Mouse (Mus musculus): ENCODE data around the gene B230217C12Rik. TPM values are rescaled to one million over a fixed set of nuclear protein-coding genes. Genes with fewer than 3 reads are reported as not detected.

B230217C12Rik gene
- total RNA-seq (2014; rRNA removed) (0.09 and 0.27 TPM in 2 replicates), polyA plus RNA-seq (2012; rRNA removed) (0.14 and 0.29 TPM in 2 replicates)

DNA sequence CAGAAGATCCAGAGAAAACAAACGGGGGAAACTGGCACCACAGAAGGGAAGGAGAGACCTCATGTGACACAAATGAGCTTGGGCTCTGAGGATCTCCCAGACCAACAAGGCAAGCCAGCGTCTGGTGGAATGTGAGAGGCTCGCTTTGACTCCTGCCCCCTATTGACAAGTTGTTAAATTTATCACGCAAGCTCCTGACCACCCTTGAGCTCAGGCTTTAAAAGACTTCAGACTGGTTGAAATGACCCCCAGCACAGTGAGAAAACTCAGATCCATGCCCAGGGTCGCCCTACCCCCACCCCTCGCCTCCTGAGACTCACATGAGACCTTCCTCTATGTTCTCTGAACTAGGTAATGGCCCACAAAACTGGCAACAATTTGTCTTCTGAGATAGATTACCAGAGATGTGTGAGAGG lies at the start of gene B230217C12Rik:
Gene B230217C12Rik (plus strand): TSS at position 242 of the 416 bp plus-strand sequence.
- no peaks in the 10 kb centered on the region for H3K36me3 ChIP-seq (ENCODE audit: control insufficient read depth, insufficient read depth, low read length)
- TF ChIP-seq CTCF (IDR thresholded peaks at IDR 0.05; ENCODE audit: low read depth, low read length): peak; percentile 52
- TF ChIP-seq POLR2A (IDR thresholded peaks at IDR 0.05; ENCODE audit: extremely low read depth, insufficient read depth, low read length): no peak
- 8% methylated on average over 6 of the region's 6 CpGs for WGBS
- H3K9ac ChIP-seq (ENCODE audit: low read depth, low read length): peak within 1 kb of the TSS; percentile 50; the same call in 1 of the 2 replicates
- H3K79me2 ChIP-seq (ENCODE audit: control insufficient read depth, insufficient read depth, low read length): no peaks in the 10 kb centered on the region
- H3K27ac ChIP-seq (replicated peaks; ENCODE audit: insufficient read depth, low read depth, low read length): 0 out of 2 replicates have a peak within 1 kb of the TSS, but pooled peaks have one; percentile 16
- H3K4me3 ChIP-seq (ENCODE audit: insufficient read depth, low read depth, low read length): peak within 1 kb of the TSS; percentile 55
- peaks cover 11% of the 10 kb centered on the region for H3K4me1 ChIP-seq (ENCODE audit: control insufficient read depth, insufficient read depth, low read length)
- DNase-seq (ENCODE audit: extremely low read depth, low read depth, low spot score): peak; percentile 29
- no peaks in the 10 kb centered on the region for H3K27me3 ChIP-seq (ENCODE audit: control insufficient read depth, insufficient read depth, low read length)

DNA sequence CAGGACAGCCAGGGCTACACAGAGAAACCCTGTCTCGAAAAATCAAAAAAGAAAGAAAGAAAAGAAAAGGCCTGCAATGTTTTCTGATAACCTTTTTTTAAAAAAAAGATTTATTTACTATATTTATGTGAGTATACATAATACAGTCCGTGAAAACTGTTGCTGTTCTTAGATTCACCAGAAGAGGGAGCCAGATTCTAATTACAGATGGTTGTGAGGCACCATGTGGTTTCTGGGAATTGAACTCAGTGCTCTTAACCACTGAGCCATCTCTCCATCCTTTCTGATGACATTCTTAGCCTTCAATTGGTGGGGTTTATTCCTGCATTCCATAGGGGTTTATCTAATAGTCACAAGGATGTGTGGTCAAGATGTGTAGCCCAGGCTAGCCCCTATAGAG lies 47.4 kb upstream of the B230217C12Rik start:
- TF ChIP-seq CTCF (IDR thresholded peaks at IDR 0.05; ENCODE audit: low read depth, low read length) (peak; percentile 42), POLR2A (IDR thresholded peaks at IDR 0.05; ENCODE audit: extremely low read depth, insufficient read depth, low read length) (no peak)

DNA sequence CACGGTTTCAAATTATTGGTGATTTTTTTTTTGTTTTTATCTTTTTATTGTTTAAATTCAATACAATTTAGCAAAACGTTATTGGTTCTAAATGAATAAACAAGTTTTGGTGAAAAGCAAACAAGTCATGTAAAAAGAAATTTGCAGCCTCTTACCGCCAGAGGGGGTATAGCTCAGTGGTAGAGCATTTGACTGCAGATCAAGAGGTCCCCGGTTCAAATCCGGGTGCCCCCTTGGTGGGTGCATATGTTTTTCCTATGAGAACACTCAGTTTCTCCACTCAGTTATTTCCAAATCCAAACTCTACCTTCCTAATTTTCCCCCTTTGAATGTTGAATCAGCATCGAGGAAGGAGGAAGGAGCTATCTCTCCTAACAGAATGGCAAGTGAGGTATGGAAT lies 43.7 kb upstream of the B230217C12Rik start:
- no peak overlapping the region for H3K27ac ChIP-seq (replicated peaks; ENCODE audit: insufficient read depth, low read depth, low read length)
- no peak overlapping the region for H3K9ac ChIP-seq (ENCODE audit: low read depth, low read length)
- H3K27me3 ChIP-seq (ENCODE audit: control insufficient read depth, insufficient read depth, low read length): no peaks in the 10 kb centered on the region
- no peak overlapping the region for H3K4me3 ChIP-seq (ENCODE audit: insufficient read depth, low read depth, low read length)
- peaks cover 10% of the 10 kb centered on the region for H3K4me1 ChIP-seq (ENCODE audit: control insufficient read depth, insufficient read depth, low read length)
- 5% methylated on average over 6 of the region's 6 CpGs for WGBS
- TF ChIP-seq CTCF (IDR thresholded peaks at IDR 0.05; ENCODE audit: low read depth, low read length) (no peak), POLR2A (IDR thresholded peaks at IDR 0.05; ENCODE audit: extremely low read depth, insufficient read depth, low read length) (no peak)
- no peaks in the 10 kb centered on the region for H3K79me2 ChIP-seq (ENCODE audit: control insufficient read depth, insufficient read depth, low read length)
- H3K36me3 ChIP-seq (ENCODE audit: control insufficient read depth, insufficient read depth, low read length): no peaks in the 10 kb centered on the region
- DNase-seq (ENCODE audit: extremely low read depth, low read depth, low spot score): peak; percentile 67

More for the DNA sequence above, 47.4 kb upstream of the B230217C12Rik start:
- Histone ChIP-seq H3K79me2 (ENCODE audit: control insufficient read depth, insufficient read depth, low read length) (no peaks in the 10 kb centered on the region), H3K27ac (replicated peaks; ENCODE audit: insufficient read depth, low read depth, low read length) (no peak overlapping the region), H3K27me3 (ENCODE audit: control insufficient read depth, insufficient read depth, low read length) (no peaks in the 10 kb centered on the region), H3K9ac (ENCODE audit: low read depth, low read length) (no peak overlapping the region), H3K4me3 (ENCODE audit: insufficient read depth, low read depth, low read length) (no peak overlapping the region), H3K36me3 (ENCODE audit: control insufficient read depth, insufficient read depth, low read length) (no peaks in the 10 kb centered on the region), H3K4me1 (ENCODE audit: control insufficient read depth, insufficient read depth, low read length) (peaks cover 1% of the 10 kb centered on the region; the same call in 1 of the 2 replicates)
- DNase-seq (ENCODE audit: extremely low read depth, low read depth, low spot score): peak; percentile 56
- 10% methylated on average over 2 of the region's 2 CpGs for WGBS

DNA sequence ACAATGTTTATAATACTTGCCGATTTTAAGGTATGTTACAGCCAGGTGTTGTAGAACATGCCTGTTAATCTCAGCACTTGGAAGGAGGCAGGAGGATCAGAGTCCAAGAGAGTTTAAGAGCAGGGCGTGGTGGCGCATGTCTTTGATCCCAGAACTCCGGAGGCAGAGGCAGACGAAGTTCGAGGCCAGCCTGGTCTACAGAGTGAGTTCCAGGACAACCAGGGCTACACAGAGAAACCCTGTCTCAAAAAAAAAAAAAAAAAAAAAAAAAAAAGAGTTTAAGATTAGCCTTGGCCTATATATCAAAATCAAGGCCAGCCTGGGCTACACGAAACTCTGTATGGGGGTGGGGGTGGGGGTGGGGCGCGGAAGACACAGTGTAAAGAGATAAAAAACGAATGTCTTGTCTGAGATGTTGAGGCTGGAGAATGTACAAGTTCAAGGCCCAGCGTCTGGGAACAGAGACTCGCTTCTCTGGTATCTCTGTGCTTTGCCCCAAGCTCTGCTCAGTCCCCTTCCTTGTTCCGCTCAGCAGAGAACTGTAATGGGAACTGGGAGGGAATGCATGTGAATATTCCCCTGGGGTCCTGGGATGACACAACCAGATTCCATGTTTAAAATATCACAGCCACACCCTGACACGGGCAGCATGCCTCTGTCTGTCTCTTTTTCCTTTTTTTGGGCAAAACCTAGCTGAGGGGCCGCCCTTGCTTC lies 43.1 kb upstream of the B230217C12Rik start:
- Histone ChIP-seq H3K9ac (ENCODE audit: low read depth, low read length) (no peak overlapping the region), H3K36me3 (ENCODE audit: control insufficient read depth, insufficient read depth, low read length) (no peaks in the 10 kb centered on the region), H3K79me2 (ENCODE audit: control insufficient read depth, insufficient read depth, low read length) (no peaks in the 10 kb centered on the region), H3K27me3 (ENCODE audit: control insufficient read depth, insufficient read depth, low read length) (no peaks in the 10 kb centered on the region), H3K27ac (replicated peaks; ENCODE audit: insufficient read depth, low read depth, low read length) (peak overlapping the region; percentile 37; the same call in 1 of the 2 replicates), H3K4me3 (ENCODE audit: insufficient read depth, low read depth, low read length) (no peak overlapping the region), H3K4me1 (ENCODE audit: control insufficient read depth, insufficient read depth, low read length) (peaks cover 15% of the 10 kb centered on the region)
- WGBS: 79% methylated on average over 15 of the region's 15 CpGs
- no peak for DNase-seq (ENCODE audit: extremely low read depth, low read depth, low spot score)
- no peak for TF ChIP-seq CTCF (IDR thresholded peaks at IDR 0.05; ENCODE audit: low read depth, low read length)

DNA sequence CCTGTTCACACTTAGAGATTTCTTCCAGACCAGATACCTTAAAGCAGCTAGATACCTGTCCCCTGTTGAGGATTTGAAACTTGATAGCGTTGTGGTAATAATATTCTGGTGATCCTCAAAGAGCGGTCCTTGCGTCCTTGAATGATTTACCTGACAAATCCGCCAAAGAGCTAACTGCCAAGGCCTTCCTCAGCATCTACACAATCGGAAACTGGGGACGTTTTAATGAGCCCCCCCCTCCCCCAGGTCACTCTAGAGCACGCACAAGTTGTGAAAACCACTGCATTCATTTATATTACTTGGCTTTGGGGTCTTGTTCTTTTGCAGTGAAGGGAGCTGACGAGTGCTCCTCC lies 42.5 kb upstream of the B230217C12Rik start:
- Histone ChIP-seq H3K9ac (ENCODE audit: low read depth, low read length) (no peak overlapping the region), H3K36me3 (ENCODE audit: control insufficient read depth, insufficient read depth, low read length) (no peaks in the 10 kb centered on the region), H3K27me3 (ENCODE audit: control insufficient read depth, insufficient read depth, low read length) (no peaks in the 10 kb centered on the region), H3K4me3 (ENCODE audit: insufficient read depth, low read depth, low read length) (no peak overlapping the region), H3K79me2 (ENCODE audit: control insufficient read depth, insufficient read depth, low read length) (no peaks in the 10 kb centered on the region), H3K4me1 (ENCODE audit: control insufficient read depth, insufficient read depth, low read length) (peaks cover 17% of the 10 kb centered on the region), H3K27ac (replicated peaks; ENCODE audit: insufficient read depth, low read depth, low read length) (peak overlapping the region; percentile 37)
- no peak for DNase-seq (ENCODE audit: extremely low read depth, low read depth, low spot score)
- 62% methylated on average over 8 of the region's 8 CpGs for WGBS
- TF ChIP-seq POLR2A (IDR thresholded peaks at IDR 0.05; ENCODE audit: extremely low read depth, insufficient read depth, low read length) (no peak), CTCF (IDR thresholded peaks at IDR 0.05; ENCODE audit: low read depth, low read length) (no peak)

DNA sequence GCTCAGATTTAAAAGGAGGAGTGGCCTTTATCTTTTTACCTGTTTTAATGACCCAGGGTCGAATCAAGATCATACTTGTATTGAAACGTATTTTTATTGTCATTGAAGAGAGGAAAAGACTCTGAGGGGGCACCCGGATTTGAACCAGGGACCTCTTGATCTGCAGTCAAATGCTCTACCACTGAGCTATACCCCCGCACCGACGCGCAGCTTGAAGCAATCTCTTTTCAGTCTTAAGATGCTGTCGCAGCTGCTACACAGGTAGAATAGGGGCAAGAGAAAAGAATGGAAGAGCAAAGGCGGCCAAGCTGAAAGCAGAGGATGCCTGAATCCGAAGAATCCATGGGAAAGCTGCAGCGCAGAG lies 41.8 kb upstream of the B230217C12Rik start, which contains the start of gene Lasp1:
Gene Lasp1 (plus strand): TSS at position 219 of the 364 bp plus-strand sequence.
- Histone ChIP-seq H3K4me1 (ENCODE audit: control insufficient read depth, insufficient read depth, low read length) (peaks cover 19% of the 10 kb centered on the region), H3K9ac (ENCODE audit: low read depth, low read length) (peak within 1 kb of the TSS; percentile 91), H3K4me3 (ENCODE audit: insufficient read depth, low read depth, low read length) (peak within 1 kb of the TSS; percentile 97), H3K27ac (replicated peaks; ENCODE audit: insufficient read depth, low read depth, low read length) (peak within 1 kb of the TSS; percentile 97), H3K36me3 (ENCODE audit: control insufficient read depth, insufficient read depth, low read length) (no peaks in the 10 kb centered on the region), H3K79me2 (ENCODE audit: control insufficient read depth, insufficient read depth, low read length) (peaks cover 3% of the 10 kb centered on the region; the same call in 1 of the 2 replicates), H3K27me3 (ENCODE audit: control insufficient read depth, insufficient read depth, low read length) (no peaks in the 10 kb centered on the region)
- under 1% methylated on average over 11 of the region's 11 CpGs for WGBS
- no peak for DNase-seq (ENCODE audit: extremely low read depth, low read depth, low spot score)
- no peak for TF ChIP-seq CTCF (IDR thresholded peaks at IDR 0.05; ENCODE audit: low read depth, low read length)
- TF ChIP-seq POLR2A (IDR thresholded peaks at IDR 0.05; ENCODE audit: extremely low read depth, insufficient read depth, low read length): no peak
